Mouse (Mus musculus) cerebellum, adult 8-10 months (tissue): ENCODE measurements at regions not wholly inside any gene's neighbourhood (a gene's known extent, or its start where the extent isn't known, plus 50 kb on each side); places are given as distances from the start of the nearest gene placed in this dataset.
A peak's percentile ranks its signal among the peaks of the same experiment; 100 is the strongest.

Source experiments
- DNase-seq: peaks from one replicate; pipeline ENCODE4 v3.0.0; 2022

- no peak for DNase-seq
These were observed 232.0 kb downstream of the Wdr72 start for GRCm38 (mm10) chr9:74342176-74342575.

GRCm38 (mm10) chr9:74345027-74345426, 234.9 kb downstream of the Wdr72 start:
- DNase-seq, result no peak

DNA sequence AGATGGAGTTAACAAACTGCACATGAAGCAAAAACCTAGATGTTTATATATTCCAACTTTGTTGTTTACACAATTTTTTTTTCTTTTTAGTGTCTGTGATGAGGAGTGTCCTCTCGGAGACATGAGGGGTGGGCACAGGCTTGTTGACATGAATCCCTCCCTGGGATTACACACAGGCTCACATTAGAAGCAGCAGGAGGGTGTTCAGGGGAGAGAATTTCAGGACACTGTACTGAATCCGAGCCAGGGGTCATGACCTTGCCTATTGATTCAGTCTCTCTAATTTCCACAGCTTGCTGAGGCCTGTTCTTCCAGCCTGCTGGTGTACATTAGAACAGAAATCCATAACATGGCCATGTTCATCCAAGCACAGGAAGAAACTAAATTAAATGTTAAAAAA, 238.6 kb downstream of the Wdr72 start:
- DNase-seq, result no peak

DNA sequence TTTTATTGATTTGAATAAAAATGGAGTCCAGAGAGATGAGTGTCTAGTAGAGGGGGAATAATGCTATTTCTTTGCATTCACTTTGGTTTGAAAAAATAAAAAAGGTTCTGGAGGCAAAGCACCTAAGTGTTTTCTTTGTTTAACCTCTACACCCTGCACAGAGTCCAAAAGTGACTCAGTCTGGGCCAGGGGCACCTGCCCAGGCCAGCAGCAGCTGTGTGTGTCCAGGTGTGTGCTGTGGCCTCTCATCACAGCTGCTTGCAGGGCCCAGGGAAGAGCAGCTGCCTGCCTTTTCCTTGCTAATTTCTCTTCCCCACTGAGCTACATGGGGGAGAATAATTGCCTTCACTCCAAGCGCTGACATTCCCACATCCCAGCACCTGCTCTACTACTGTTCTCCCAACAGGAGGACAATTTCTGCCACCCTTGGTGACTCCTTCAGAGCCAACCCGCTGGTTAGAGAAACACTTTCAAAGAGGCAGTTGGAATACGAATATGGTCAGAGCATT, 255.8 kb downstream of the Wdr72 start:
- DNase-seq, result no peak

- no peak for DNase-seq
These were observed 266.0 kb downstream of the Wdr72 start for GRCm38 (mm10) chr9:74376191-74376590.

- no peak for DNase-seq
These were observed 267.0 kb downstream of the Wdr72 start for GRCm38 (mm10) chr9:74377204-74377603.

DNA sequence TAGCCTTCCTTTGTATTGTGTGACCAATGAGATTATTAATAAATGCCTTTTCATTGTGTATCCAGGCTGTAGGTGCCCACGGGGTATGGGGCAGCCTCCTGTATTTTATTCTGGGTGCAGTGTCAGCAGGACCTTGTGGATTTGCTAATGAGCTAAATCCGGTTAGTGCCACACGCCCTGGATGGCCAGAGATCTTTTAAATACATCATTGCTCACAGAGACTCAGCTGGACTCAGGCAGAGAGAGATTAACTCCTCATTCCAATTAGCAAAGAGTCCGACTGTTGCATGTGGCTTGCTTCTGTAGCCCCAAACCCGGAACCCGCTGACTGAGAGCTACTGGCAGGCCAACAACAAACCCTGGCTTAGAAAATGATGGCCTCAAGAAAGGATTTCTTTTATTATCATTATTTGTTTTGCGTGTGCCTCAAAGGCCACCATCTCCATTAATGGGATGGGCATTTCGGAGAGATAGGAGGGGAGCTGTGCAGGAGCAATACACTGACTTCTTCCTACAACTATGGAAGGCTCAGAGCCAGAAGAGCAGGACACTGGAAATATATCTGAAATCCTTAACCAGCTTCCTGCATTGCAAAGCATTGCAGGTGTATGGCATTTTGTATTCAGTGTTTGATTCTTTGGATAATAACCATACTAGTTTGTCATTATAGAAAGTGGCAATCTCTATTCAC, 274.2 kb downstream of the Wdr72 start:
- DNase-seq, result no peak

DNA sequence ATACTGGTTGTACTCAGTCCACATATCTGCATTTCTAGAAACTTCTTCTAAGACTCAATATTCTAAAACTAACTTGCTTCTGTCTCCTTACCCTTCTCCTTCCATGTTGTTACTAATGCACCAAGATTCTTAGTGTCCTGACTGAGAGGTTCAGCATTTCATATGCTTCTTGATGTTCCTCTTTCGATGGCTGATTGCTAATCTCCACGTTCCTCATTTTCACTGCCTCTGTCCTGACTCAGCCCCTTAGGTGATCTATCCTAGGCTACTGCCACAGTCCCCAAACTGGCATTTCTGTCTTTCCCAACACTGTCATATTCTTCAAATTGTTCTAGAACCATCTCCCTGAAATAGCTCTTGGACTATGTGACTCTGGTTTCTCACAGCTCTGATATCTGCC, 315.4 kb downstream of the Wdr72 start:
- DNase-seq, result no peak

- DNase-seq, result no peak
These were observed 339.8 kb downstream of the Wdr72 start for GRCm38 (mm10) chr9:74449981-74450380.

DNA sequence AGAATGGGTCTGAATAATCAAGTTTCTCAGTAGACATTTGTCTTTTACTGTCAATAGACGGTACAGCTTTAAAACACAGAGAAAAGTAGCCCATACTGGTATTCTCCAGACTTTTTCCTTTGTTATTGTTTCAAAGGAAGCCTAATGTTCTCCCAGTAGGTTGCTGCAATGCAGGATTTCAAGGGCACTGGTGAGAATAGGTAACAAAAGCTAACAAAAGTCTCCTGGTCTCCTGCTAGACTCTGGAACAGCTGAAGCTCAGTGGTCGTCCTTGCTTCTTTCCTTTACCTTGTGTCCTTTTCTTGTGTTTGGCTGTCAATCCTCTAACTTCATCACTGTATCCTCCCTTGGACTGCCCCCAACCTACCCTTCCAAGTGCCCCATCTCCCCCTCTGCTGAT, 350.9 kb downstream of the Wdr72 start:
- DNase-seq, result no peak

DNA sequence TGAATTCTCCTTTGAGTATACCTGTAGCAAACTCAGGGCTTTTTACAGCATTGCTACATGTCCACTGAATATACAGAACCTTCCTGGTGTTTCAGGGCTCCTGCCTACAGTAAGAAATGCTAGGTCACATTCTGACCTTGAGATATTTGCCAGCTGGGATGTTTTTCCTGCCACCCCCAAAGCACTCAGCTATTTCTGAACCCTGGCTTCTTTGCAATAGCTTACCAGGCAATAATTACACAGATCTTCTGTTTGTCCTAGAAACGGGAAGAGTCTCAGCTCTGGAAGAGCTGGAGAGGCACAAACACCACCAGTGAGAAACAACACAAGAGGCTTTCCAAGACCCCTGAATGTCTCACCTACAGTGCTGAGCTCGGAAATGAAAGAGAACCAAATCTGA, 366.7 kb downstream of the Wdr72 start:
- no peak for DNase-seq

GRCm38 (mm10) chr9:74479273-74479672, 369.1 kb downstream of the Wdr72 start:
- no peak for DNase-seq

- no peak for DNase-seq
These were observed 347.8 kb upstream of the Onecut1 start for GRCm38 (mm10) chr9:74513887-74514286.

DNA sequence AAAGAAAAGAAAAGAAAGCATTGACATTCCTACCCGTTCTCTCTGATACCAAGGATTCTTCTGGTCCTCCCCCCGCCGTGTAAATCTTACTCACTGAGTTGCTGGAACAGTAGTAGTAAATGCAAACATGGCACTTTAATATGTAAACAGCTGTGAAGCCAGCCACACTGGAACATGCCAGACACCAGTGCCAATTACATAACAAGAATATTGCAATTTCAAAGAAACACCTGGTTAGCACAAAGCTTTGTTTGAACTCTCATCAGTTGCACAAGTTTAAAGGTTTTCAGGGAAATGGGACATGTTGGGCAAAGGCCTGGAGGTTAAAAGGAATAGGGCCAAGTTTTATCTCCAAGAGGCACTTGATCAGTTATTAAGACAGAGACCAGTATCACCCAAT, 333.2 kb upstream of the Onecut1 start:
- DNase-seq, result no peak

DNA sequence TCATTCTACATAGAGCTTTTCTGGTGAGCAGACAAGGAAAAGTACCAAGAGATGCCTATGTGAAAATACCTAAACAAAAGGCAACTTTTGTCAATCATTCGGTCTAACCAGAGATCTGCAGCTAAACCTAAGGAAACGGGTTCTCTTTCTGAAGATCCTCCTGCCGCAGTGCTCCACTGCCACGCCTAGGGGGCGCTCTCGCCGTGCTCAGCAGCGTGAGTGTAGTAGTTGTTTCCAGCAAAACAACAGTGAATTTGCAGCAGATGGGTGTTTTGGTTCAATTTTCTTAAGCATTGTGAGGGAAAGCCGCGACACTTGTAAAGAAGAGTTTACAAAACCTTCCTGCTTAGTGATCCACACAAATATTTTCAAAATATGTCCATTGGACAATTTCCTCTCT, 331.4 kb upstream of the Onecut1 start:
- peak; percentile 36 for DNase-seq

GRCm38 (mm10) chr9:74530748-74531147, 331.0 kb upstream of the Onecut1 start:
- DNase-seq, result no peak

DNA sequence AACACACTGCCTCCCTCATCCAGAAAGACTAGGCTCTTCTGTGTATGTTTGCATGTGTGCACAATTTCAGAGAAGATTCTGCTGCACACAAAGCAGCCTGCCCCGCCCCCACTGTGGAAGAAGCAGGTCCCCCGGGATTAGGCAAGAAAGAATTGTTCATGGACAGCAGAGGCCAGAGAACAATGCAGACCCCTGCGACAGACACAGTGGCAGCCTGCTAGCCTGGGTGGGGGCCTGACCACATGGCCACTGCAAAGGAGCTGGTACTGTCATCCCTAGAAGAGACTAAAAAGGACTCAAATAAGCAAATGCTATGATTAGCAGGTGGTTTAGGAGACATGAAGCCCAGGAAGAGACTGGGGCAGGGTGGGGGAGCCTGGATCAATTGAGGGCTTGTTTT, 329.7 kb upstream of the Onecut1 start:
- no peak for DNase-seq

DNA sequence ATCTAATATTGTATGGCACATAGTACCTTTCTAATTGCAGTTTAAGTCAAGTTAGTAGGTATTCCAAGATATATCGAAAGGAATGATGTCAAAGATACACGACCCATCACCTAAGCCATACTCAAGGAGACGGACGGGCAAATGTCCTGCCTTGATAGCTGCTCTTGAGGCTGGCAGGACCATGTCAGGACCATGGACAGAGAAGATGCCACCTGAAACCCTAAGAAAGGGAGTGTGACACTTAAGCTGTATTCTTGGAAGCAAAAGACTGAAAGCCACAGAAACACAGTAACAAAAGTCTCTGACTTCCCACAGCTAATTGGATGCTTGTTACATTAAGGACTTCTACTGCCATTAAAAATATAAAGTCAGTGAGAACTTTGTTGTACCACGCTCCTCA, 326.7 kb upstream of the Onecut1 start:
- no peak for DNase-seq

GRCm38 (mm10) chr9:74556116-74556515, 305.6 kb upstream of the Onecut1 start:
- DNase-seq, result no peak

- DNase-seq, result no peak
These were observed 269.0 kb upstream of the Onecut1 start for GRCm38 (mm10) chr9:74592757-74593156.

GRCm38 (mm10) chr9:74593970-74594369, 267.8 kb upstream of the Onecut1 start:
- no peak for DNase-seq

GRCm38 (mm10) chr9:74604415-74604814, 257.3 kb upstream of the Onecut1 start:
- no peak for DNase-seq

GRCm38 (mm10) chr9:74621957-74622356, 239.8 kb upstream of the Onecut1 start:
- DNase-seq, result no peak

GRCm38 (mm10) chr9:74645394-74645793, 216.3 kb upstream of the Onecut1 start:
- no peak for DNase-seq

- no peak for DNase-seq
These were observed 211.7 kb upstream of the Onecut1 start for GRCm38 (mm10) chr9:74650036-74650435.
